Mouse (Mus musculus): ENCODE measurements around the gene Col6a2.

DNA sequence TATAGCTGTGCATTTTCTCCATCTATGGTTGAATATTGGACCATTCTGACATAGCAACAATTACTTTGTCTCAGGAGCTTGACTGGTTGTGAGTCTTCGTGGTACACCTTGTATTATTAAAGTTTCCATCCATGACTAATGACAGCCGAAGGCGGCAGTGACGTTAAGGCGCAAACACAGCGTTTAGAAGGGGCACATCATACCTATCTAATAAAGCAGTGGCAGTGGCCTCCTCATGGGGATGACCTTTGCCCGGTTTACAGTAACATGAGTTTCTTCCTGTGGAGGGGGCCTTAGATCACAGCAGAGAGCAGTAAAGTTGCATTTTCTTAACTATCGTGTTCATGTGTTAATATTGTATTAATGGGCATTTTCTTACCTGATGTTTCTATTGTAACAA lies 75.2 kb downstream of the Col6a2 start:
- no peak for TF ChIP-seq POLR2A (IDR thresholded peaks at IDR 0.05; ENCODE audit: control insufficient read depth, extremely low read depth, insufficient read depth, low read length, poor library complexity)
- no peak for TF ChIP-seq CTCF (IDR thresholded peaks at IDR 0.05; ENCODE audit: borderline replicate concordance, control insufficient read depth, extremely low read depth, insufficient read depth, low read length, poor library complexity)
